Mouse (Mus musculus) neural tube, embryonic 15.5 days (tissue): ENCODE measurements around the gene Brinp2. TPM values are rescaled to one million over a fixed set of nuclear protein-coding genes. Genes with fewer than 3 reads are reported as not detected.

ENCODE experiments used
- ATAC-seq: fragments of 200-750 bp; cut with Nextera tagmentation; 2 replicates; pipeline ENCODE4 v1.8.0; 2017; ENCODE audit warnings: mild to moderate bottlenecking, moderate TSS enrichment, moderate library complexity; ENCODE audit not compliant: low FRiP score
- H3K27ac ChIP-seq: fragments of 300-500 bp; sonication (generic); replicated peaks from 2 replicates; pipeline ENCODE4 v1.5.1; 2015; ENCODE audit warnings: mild to moderate bottlenecking, inconsistent platforms
- H3K27me3 ChIP-seq: fragments of 300-500 bp; sonication (generic); replicated peaks from 2 replicates; pipeline ENCODE4 v1.6.1; 2015; ENCODE audit warnings: inconsistent platforms
- H3K36me3 ChIP-seq: fragments of 300-500 bp; sonication (generic); 2 replicates; pipeline ENCODE4 v1.6.1; 2015; ENCODE audit warnings: inconsistent platforms
- H3K4me1 ChIP-seq: fragments of 300-500 bp; sonication (generic); 2 replicates; pipeline ENCODE4 v1.6.1; 2015; ENCODE audit warnings: inconsistent platforms
- H3K4me2 ChIP-seq: fragments of 300-500 bp; sonication (generic); 2 replicates; pipeline ENCODE4 v1.6.1; 2015; ENCODE audit warnings: inconsistent platforms, mild to moderate bottlenecking, moderate library complexity
- H3K4me3 ChIP-seq: fragments of 300-500 bp; sonication (generic); replicated peaks from 2 replicates; pipeline ENCODE4 v1.5.1; 2015; ENCODE audit warnings: mild to moderate bottlenecking, inconsistent platforms
- H3K9ac ChIP-seq: fragments of 300-500 bp; sonication (generic); replicated peaks from 2 replicates; pipeline ENCODE4 v1.6.1; 2015; ENCODE audit warnings: mild to moderate bottlenecking, inconsistent platforms
- H3K9me3 ChIP-seq: fragments of 300-500 bp; sonication (generic); replicated peaks from 2 replicates; pipeline ENCODE4 v1.6.1; 2016; ENCODE audit warnings: inconsistent platforms
- WGBS: fragments of 180-500 bp; shearing (Covaris S2); methylation state at CpG from one replicate; pipeline ENCODE4 v1.1.7; 2015; ENCODE audit warnings: mixed read lengths; 5-methylcytosine and 5-hydroxymethylcytosine counted together
- polyA plus RNA-seq: library from polyadenylated mRNA; unstranded; fragments of >200 nt; fragmentation: Nextera tagmentation; extraction: Ambion mirVana; gene quantifications from 2 replicates; pipeline ENCODE4 v1.2.1, GENCODE M21; 2015

Brinp2 gene
- polyA plus RNA-seq, 1 experiment from 2014 or later = 27.0 TPM

DNA sequence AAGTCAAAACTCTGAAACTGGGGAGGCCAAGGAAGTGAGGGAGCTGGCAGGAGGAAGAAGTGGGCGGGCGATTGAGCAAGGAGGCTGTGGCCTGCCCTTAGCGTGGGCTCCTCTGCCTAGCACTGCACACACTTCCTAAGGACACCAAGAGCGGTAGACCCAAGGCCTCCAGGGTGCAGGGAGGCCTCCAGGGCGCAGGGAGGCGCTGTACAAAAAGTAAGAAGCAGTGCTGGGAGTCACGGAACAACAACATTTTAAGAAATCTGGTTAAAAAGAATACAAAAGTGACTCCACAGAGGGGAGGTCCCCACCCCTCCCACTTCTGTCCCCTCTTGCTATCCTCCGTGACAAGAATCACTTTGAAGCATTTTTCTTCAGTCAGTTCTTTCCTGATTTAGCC, 110.6 kb downstream of the Brinp2 start:
- H3K9me3 ChIP-seq = no peaks in the 10 kb centered on the region
- H3K27ac ChIP-seq = no peak overlapping the region
- WGBS = 89% methylated on average over 8 of the region's 8 CpGs
- H3K4me1 ChIP-seq = no peaks in the 10 kb centered on the region
- H3K9ac ChIP-seq = no peak overlapping the region
- no peak overlapping the region for H3K4me3 ChIP-seq
- H3K36me3 ChIP-seq = peaks cover 33% of the 10 kb centered on the region
- no peak overlapping the region for H3K4me2 ChIP-seq
- H3K27me3 ChIP-seq = no peaks in the 10 kb centered on the region
- no peak for ATAC-seq

DNA sequence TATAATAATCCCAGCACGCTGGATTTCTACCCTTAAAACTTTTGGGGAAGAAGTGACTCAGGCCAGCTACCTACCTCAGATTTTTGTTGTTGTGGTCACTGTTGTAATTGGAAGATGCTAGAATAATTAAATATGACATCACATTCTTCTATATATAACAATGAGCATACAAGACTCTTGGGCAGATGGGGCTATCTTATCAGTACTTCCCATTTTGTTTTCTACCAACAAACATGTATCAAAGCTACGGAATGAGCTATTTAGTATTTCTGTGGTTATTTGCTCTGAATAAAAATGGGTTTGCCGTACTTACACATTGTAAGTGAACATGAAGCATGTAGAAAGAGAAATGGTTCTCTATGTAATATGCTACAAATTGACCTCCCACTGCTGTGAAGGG, 112.1 kb downstream of the Brinp2 start:
- no peak overlapping the region for H3K27ac ChIP-seq
- no peak overlapping the region for H3K4me3 ChIP-seq
- ATAC-seq = no peak
- H3K4me1 ChIP-seq = no peaks in the 10 kb centered on the region
- H3K4me2 ChIP-seq = no peak overlapping the region
- H3K9me3 ChIP-seq = no peaks in the 10 kb centered on the region
- H3K9ac ChIP-seq = no peak overlapping the region
- peaks cover 31% of the 10 kb centered on the region for H3K36me3 ChIP-seq
- WGBS = 94% methylated on average over 3 of the region's 3 CpGs
- no peaks in the 10 kb centered on the region for H3K27me3 ChIP-seq

DNA sequence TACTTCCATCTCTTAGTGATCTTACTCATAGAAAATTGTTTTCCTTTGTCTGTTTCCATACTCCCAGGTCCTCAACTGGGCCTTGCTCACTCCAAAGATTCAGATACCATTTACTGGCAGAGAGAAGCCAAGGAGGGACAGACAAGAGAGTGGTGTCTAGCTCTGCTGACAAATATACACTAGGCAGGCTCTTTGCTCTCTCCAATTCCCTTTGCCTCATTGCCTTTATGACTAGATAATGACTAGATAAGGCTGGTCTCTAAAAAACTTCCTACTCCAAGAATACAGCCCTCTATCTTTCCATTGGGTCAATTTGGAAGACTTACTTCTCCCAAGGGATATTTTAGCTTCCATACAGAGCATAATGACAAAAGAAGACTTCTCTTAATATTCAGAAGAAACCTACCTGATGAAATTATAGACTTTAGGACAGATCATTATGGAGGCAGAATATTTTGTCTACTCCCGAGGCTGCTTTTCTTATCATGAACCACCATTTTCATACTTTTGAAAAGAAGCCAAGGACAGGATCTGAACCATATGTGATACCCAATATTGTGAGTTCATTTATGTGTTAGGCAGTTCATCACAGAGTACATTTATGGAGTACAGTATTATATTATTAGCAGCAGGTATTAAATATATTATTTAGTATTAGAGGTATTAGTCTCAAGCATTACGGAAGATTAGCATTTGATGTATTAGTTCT, 114.1 kb downstream of the Brinp2 start:
- no peak overlapping the region for H3K27ac ChIP-seq
- H3K36me3 ChIP-seq = peaks cover 20% of the 10 kb centered on the region
- H3K9me3 ChIP-seq = no peaks in the 10 kb centered on the region
- no peaks in the 10 kb centered on the region for H3K27me3 ChIP-seq
- 89% methylated on average over 2 of the region's 2 CpGs for WGBS
- no peak for ATAC-seq
- no peak overlapping the region for H3K9ac ChIP-seq
- no peak overlapping the region for H3K4me2 ChIP-seq
- H3K4me3 ChIP-seq = no peak overlapping the region
- H3K4me1 ChIP-seq = peaks cover 3% of the 10 kb centered on the region; the same call in 1 of the 2 replicates

DNA sequence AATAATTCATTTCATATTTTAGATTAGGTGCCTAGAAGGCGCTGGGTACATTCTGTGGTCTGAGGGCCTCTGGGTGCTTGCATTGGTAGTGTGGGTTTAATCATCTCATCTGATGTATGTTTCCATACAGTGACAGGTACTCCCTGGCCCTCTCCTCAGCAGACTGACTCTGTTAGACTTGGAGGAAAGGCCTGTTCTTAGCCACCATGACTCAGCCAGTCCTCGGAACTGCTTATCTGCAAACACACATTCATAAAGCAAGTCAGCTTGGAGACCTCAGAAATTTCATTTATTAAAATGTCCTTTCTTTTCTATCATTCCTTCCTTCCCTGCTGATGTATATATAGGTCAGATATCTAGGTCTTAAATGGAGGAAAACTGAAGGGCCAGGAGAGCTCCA, 116.3 kb downstream of the Brinp2 start:
- Histone ChIP-seq H3K4me1 (peaks cover 3% of the 10 kb centered on the region; the same call in 1 of the 2 replicates), H3K36me3 (peaks cover 4% of the 10 kb centered on the region; the same call in 1 of the 2 replicates), H3K27me3 (no peaks in the 10 kb centered on the region), H3K9me3 (no peaks in the 10 kb centered on the region), H3K4me3 (no peak overlapping the region), H3K9ac (no peak overlapping the region), H3K4me2 (no peak overlapping the region), H3K27ac (no peak overlapping the region)
- 87% methylated on average over 2 of the region's 2 CpGs for WGBS
- no peak for ATAC-seq

DNA sequence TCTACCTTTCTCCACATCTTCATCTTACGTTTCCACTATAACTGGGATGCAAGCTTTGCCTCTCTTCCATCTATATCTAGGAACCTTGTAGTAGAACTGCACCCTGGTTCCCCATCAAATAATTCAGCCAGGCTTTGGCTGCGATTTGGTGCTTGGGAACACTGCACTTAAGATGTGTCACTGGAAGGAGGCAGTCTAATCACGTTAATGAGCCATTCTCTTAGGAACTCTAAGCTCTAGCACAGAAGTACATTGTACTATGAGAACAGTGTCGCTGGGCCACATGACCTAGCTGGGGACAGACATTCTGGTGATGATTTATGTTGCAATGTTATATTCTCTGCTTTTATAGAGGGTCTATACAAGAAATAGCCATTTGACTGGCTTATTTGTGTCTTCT, 117.4 kb downstream of the Brinp2 start:
- Histone ChIP-seq H3K9ac (no peak overlapping the region), H3K4me1 (peaks cover 3% of the 10 kb centered on the region; the same call in 1 of the 2 replicates), H3K27ac (no peak overlapping the region), H3K9me3 (no peaks in the 10 kb centered on the region), H3K27me3 (no peaks in the 10 kb centered on the region), H3K4me2 (no peak overlapping the region), H3K4me3 (no peak overlapping the region), H3K36me3 (no peaks in the 10 kb centered on the region)
- ATAC-seq = no peak
- WGBS = 37% methylated on average over 4 of the region's 4 CpGs

DNA sequence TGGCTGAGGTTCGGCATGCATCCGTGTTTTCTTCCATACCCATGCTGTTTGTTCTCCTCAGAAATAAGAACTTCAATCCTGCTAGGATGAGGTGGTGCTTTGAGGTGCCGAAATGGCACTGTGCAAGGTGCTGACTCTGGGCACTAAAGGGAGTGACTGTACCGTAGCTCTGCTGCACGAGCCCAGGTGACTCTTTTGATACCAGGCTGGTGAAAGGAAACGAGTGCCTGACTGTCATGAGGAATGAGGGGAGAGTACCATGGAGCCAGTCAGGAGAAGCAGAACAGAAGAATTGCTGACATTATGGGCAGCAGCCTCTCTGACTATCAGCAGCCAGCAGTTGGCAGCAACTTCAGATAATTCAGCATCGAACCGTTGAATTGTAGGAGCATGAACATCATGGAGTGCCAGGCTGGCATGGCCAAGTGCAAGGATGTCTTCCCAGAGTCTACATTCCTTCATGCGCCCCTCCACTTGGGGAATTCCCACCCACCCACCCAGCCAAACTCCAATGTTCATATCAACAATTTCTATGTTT, 127.4 kb downstream of the Brinp2 start:
- Histone ChIP-seq H3K9ac (no peak overlapping the region), H3K27me3 (no peaks in the 10 kb centered on the region), H3K9me3 (no peaks in the 10 kb centered on the region), H3K4me3 (no peak overlapping the region), H3K4me1 (peaks cover 5% of the 10 kb centered on the region; the same call in 1 of the 2 replicates), H3K4me2 (no peak overlapping the region), H3K36me3 (no peaks in the 10 kb centered on the region), H3K27ac (no peak overlapping the region)
- no peak for ATAC-seq
- WGBS = 91% methylated on average over 9 of the region's 9 CpGs

DNA sequence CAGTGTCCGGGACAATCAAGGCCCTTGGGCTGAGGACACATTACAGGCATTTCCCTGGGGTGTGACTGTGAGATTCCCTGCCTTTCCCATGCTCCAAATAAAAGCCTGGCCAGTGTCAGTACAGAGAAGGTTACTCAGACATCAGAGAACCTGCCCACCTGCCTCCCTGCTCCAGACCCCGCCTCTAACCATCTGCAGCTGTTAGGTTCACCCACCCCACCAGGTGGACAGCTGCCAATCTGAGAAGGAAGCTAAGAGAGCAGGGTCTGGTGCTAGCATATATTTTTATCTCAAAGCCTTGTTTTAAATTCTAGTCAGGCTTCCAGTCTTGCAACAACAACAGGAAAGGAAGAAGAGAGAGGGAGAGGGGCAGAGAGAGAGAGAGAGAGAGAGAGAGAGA, 128.9 kb downstream of the Brinp2 start:
- no peak overlapping the region for H3K4me3 ChIP-seq
- no peak overlapping the region for H3K4me2 ChIP-seq
- no peaks in the 10 kb centered on the region for H3K27me3 ChIP-seq
- 73% methylated on average over 2 of the region's 2 CpGs for WGBS
- H3K9me3 ChIP-seq = no peaks in the 10 kb centered on the region
- H3K9ac ChIP-seq = no peak overlapping the region
- H3K4me1 ChIP-seq = peaks cover 5% of the 10 kb centered on the region; the same call in 1 of the 2 replicates
- ATAC-seq = no peak
- H3K36me3 ChIP-seq = no peaks in the 10 kb centered on the region
- no peak overlapping the region for H3K27ac ChIP-seq

DNA sequence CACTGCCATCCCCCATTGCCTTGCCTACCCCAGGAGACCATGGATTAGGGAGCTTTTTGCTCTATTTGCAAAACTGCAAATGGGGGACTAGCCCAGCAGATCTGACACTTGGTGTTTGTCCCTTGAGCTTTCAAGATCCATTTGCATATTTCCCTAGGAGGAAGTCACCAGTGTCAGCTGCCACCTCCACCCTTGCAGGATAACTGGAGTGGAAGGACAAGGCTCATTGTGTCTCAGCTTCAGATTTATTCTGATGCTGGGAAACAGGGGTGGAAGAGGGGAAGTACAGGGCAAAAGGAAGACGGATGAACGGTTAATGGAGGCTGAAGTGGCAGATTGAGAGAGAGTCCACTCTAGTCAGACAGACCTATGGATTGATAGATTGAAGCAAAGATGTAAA, 129.4 kb downstream of the Brinp2 start:
- no peak for ATAC-seq
- H3K9me3 ChIP-seq = no peaks in the 10 kb centered on the region
- H3K4me3 ChIP-seq = no peak overlapping the region
- H3K36me3 ChIP-seq = no peaks in the 10 kb centered on the region
- WGBS = 26% methylated on average over 2 of the region's 2 CpGs
- H3K27ac ChIP-seq = no peak overlapping the region
- H3K9ac ChIP-seq = no peak overlapping the region
- H3K27me3 ChIP-seq = no peaks in the 10 kb centered on the region
- H3K4me2 ChIP-seq = no peak overlapping the region
- H3K4me1 ChIP-seq = peaks cover 5% of the 10 kb centered on the region; the same call in 1 of the 2 replicates

DNA sequence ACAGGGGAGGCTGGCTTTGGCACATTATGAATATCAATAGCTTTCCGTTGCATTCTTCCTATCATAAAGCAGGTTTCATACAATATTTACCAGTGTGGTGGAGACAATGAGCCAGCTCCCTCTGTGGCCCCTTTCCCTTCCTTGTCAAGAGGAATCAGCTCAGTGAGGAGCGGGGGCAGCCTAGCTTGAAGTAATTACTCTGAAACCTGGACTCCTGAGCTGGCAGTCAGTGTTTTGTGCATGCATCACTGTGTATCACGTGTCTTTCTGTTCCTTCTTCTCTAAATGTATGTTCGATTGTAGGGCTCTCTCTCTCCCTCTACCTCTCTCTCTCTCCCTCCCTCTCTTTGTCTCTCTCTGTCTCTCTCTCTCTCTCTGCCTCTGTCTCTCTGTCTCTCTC, 135.1 kb downstream of the Brinp2 start:
- H3K27me3 ChIP-seq = no peaks in the 10 kb centered on the region
- no peak overlapping the region for H3K4me3 ChIP-seq
- no peaks in the 10 kb centered on the region for H3K36me3 ChIP-seq
- H3K4me2 ChIP-seq = no peak overlapping the region
- peaks cover 3% of the 10 kb centered on the region; the same call in 1 of the 2 replicates for H3K4me1 ChIP-seq
- no peak overlapping the region for H3K9ac ChIP-seq
- peak; percentile 31; the same call in 1 of the 2 replicates for ATAC-seq
- WGBS = 39% methylated on average over 4 of the region's 4 CpGs
- H3K9me3 ChIP-seq = no peaks in the 10 kb centered on the region
- H3K27ac ChIP-seq = no peak overlapping the region

DNA sequence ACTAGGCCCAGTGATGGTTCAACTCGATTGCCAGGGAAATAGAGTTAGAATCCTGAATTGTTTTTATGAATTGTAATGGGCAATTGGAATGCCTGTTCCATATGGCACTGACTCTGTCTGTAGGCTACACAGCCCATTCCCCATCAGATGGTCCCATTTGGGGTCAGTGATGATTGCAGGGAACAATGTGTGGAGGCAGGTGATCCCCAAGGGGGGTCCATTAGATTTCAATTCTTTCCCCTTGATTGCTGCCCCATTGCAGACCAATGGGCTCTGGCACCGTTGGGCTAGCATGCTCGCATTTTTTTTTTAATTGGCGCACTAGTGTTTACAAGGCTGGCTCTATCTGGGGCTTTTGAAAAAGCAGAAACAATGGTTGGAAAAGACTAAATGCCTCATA, 136.0 kb downstream of the Brinp2 start:
- H3K9ac ChIP-seq = no peak overlapping the region
- WGBS = 46% methylated on average over 4 of the region's 4 CpGs
- peaks cover 3% of the 10 kb centered on the region; the same call in 1 of the 2 replicates for H3K4me1 ChIP-seq
- no peak overlapping the region for H3K4me2 ChIP-seq
- no peaks in the 10 kb centered on the region for H3K27me3 ChIP-seq
- H3K27ac ChIP-seq = no peak overlapping the region
- no peaks in the 10 kb centered on the region for H3K36me3 ChIP-seq
- no peak; the same call in 1 of the 2 replicates for ATAC-seq
- no peak overlapping the region for H3K4me3 ChIP-seq
- H3K9me3 ChIP-seq = no peaks in the 10 kb centered on the region

DNA sequence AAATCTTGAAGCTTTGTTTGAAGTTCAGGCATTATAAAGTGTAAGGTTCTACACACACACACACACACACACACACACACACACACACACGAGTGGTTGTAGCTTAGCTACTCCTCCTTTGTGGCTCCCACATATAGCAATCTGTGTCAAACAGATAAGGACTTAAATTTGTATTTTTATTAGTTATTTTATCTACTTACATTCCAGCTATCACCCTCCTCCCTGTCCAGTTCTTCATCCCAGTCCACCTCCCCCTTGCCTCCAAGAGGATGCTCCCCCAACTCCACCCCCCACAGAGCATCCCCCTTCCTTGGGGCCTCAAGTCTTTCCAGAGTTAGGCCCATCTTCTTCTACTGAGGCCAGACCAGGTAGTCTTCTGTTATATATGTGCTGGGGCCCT, 137.4 kb downstream of the Brinp2 start:
- ATAC-seq = no peak
- 68% methylated on average over 1 of the region's 1 CpGs for WGBS
- H3K4me2 ChIP-seq = no peak overlapping the region

DNA sequence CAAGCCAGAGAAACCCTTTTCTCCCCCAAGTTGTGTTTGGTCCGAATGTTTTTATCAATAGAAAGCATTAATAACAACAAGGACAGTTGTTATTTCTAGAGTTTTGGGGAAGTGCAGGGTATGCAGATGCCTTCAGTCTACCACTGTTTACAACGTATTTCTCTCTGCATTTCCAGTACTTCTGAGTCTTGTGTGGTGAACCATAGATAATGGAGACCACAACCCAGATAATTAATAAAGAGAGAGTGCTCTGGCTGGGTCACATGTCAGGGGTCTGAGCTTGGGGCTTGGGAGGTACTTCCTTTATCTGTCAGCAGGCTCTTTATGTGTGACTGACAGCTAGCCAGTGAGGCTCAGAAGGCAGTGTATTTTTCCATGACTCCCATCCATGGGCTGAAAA, 137.8 kb downstream of the Brinp2 start:
- H3K9me3 ChIP-seq = no peaks in the 10 kb centered on the region
- no peak overlapping the region for H3K9ac ChIP-seq
- H3K27me3 ChIP-seq = no peaks in the 10 kb centered on the region
- no peaks in the 10 kb centered on the region for H3K36me3 ChIP-seq
- ATAC-seq = no peak
- WGBS = 72% methylated on average over 2 of the region's 2 CpGs
- no peak overlapping the region for H3K4me2 ChIP-seq
- peaks cover 3% of the 10 kb centered on the region; the same call in 1 of the 2 replicates for H3K4me1 ChIP-seq
- H3K27ac ChIP-seq = no peak overlapping the region
- no peak overlapping the region for H3K4me3 ChIP-seq

More for the DNA sequence above, 137.4 kb downstream of the Brinp2 start:
- Histone ChIP-seq H3K36me3 (no peaks in the 10 kb centered on the region), H3K9ac (no peak overlapping the region), H3K4me1 (peaks cover 3% of the 10 kb centered on the region; the same call in 1 of the 2 replicates), H3K27ac (no peak overlapping the region), H3K4me3 (no peak overlapping the region), H3K9me3 (no peaks in the 10 kb centered on the region), H3K27me3 (no peaks in the 10 kb centered on the region)
